Mouse (Mus musculus) ES-E14 (cell line): ENCODE data around the gene Col4a4.

Experiments used
- CHD2 ChIP-seq: IDR thresholded peaks from 2 replicates; pipeline ENCODE4 v1.6.1; 2014; ENCODE audit warnings: mild to moderate bottlenecking, low read depth, low read length, inconsistent platforms
- HCFC1 ChIP-seq: IDR thresholded peaks from 2 replicates; pipeline ENCODE4 v1.6.1; 2012; ENCODE audit warnings: low read length, inconsistent platforms, borderline replicate concordance; ENCODE audit not compliant: insufficient read depth
- MAFK ChIP-seq: IDR thresholded peaks from 2 replicates; pipeline ENCODE4 v1.6.1; 2014; ENCODE audit warnings: mild to moderate bottlenecking, low read depth, low read length, inconsistent platforms; ENCODE audit not compliant: insufficient read depth
- ZC3H11A ChIP-seq: IDR thresholded peaks from 2 replicates; pipeline ENCODE4 v1.6.1; 2012; ENCODE audit warnings: low read depth, mild to moderate bottlenecking, inconsistent platforms, low read length, borderline replicate concordance
- ZNF384 ChIP-seq: IDR thresholded peaks from 2 replicates; pipeline ENCODE4 v1.6.1; 2012; ENCODE audit warnings: low read depth, low read length, inconsistent platforms

- TF ChIP-seq CHD2: no peak
- no peak for TF ChIP-seq HCFC1
- TF ChIP-seq ZC3H11A: no peak
- TF ChIP-seq MAFK: no peak
- TF ChIP-seq ZNF384: no peak
Measured at GRCm38 (mm10) chr1:82412085-82412484, 174.6 kb downstream of the Col4a4 start.
